Mouse (Mus musculus): ENCODE data around the gene Srsf5.

DNA sequence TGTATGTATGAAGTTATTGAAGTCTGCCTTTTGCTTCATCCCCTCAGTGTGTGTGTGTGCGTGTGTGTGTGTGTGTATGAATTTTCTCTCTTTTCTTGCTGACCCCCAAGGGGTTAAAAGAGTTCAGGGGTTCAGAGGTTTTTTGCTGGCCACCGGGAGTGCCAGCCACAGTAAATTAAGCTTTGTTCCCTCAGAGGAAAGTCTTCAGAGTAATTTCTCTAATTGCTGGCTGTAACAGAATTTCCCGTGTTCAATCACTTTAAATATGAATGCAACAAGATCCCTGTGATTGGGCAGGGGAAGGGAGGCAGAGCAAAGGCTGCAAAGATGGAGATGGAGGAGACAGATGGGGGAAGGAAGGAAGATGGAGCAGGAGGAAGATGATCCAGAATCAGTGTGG lies 26.5 kb downstream of the Srsf5 start:
- TF ChIP-seq ZNF384 (IDR thresholded peaks at IDR 0.05; ENCODE audit: low read depth, low read length) = no peak
- TF ChIP-seq HCFC1 (IDR thresholded peaks at IDR 0.05; ENCODE audit: borderline replicate concordance, insufficient read depth, low read length) = no peak
- no peak for TF ChIP-seq MAFK (IDR thresholded peaks at IDR 0.05; ENCODE audit: insufficient read depth, low read depth, low read length)
- no peak for TF ChIP-seq CHD2 (IDR thresholded peaks at IDR 0.05; ENCODE audit: low read depth, low read length)
- no peak for TF ChIP-seq ZC3H11A (IDR thresholded peaks at IDR 0.05; ENCODE audit: borderline replicate concordance, low read depth, low read length)

Data from ES-E14 (cell line).